Mouse (Mus musculus) brown adipose tissue, adult 24 weeks (tissue): ENCODE data around the gene Mlf2. TPM values are rescaled to one million over a fixed set of nuclear protein-coding genes. Genes with fewer than 3 reads are reported as not detected.
"Not testable (repeated sequence)": the region's sequence is repeated elsewhere in the genome, so short reads cannot be mapped to it uniquely, and the experiment has no call there.

Source experiments
- H3K27ac ChIP-seq: fragments of 200-500 bp; replicated peaks from 2 replicates; pipeline ENCODE4 v1.5.1; 2012; ENCODE audit warnings: low read depth, mild to moderate bottlenecking, low read length
- H3K4me1 ChIP-seq: fragments of 200-500 bp; 2 replicates; pipeline ENCODE4 v1.6.1; 2012; ENCODE audit warnings: low read length, mixed read lengths; ENCODE audit not compliant: control insufficient read depth, insufficient read depth, insufficient read length
- H3K4me3 ChIP-seq: fragments of 200-500 bp; 2 replicates; pipeline ENCODE4 v1.5.1; 2012; ENCODE audit warnings: low read depth, mild to moderate bottlenecking, low read length, moderate library complexity; ENCODE audit not compliant: insufficient read depth
- polyA plus RNA-seq: library from polyadenylated mRNA; stranded (reverse); fragments of >200 nt; gene quantifications from 2 replicates; pipeline ENCODE4 v1.2.4, GENCODE M21; 2012; ENCODE audit not compliant: missing spikeins, insufficient read depth, insufficient read length

Mlf2 gene
- 238 and 301 TPM in 2 replicates for polyA plus RNA-seq

- H3K27ac ChIP-seq = peak within 1 kb of the TSS; percentile 89
- H3K4me3 ChIP-seq = peak within 1 kb of the TSS; percentile 82
- H3K4me1 ChIP-seq = peaks cover 8% of the 10 kb centered on the region; the same call in 1 of the 2 replicates
Measured at GRCm38 (mm10) chr6:124930754-124931524, at the start of gene Mlf2. TSS of gene Mlf2 (plus strand) at chr6:124931386.

GRCm38 (mm10) chr6:124881821-124882220 is 49.4 kb upstream of the Mlf2 start:
- Histone ChIP-seq H3K27ac (no peak overlapping the region), H3K4me1 (no peaks in the 10 kb centered on the region; the same call in 1 of the 2 replicates), H3K4me3 (no peak overlapping the region)

- Histone ChIP-seq H3K4me3 (no peak overlapping the region), H3K4me1 (no peaks in the 10 kb centered on the region; the same call in 1 of the 2 replicates), H3K27ac (no peak overlapping the region)
Measured at GRCm38 (mm10) chr6:124883351-124883750, 47.8 kb upstream of the Mlf2 start.

- no peak overlapping the region for H3K4me3 ChIP-seq
- H3K4me1 ChIP-seq = no peaks in the 10 kb centered on the region; the same call in 1 of the 2 replicates
- H3K27ac ChIP-seq = 0 out of 2 replicates have a peak overlapping the region, but pooled peaks have one; percentile 18
Measured at GRCm38 (mm10) chr6:124884714-124885500, 46.3 kb upstream of the Mlf2 start.

GRCm38 (mm10) chr6:124885956-124886381 is 45.2 kb upstream of the Mlf2 start:
- Histone ChIP-seq H3K27ac (no peak overlapping the region), H3K4me3 (no peak overlapping the region), H3K4me1 (no peaks in the 10 kb centered on the region; the same call in 1 of the 2 replicates)

GRCm38 (mm10) chr6:124887986-124888385 is 43.2 kb upstream of the Mlf2 start, which contains the start of gene Cd4:
TSS of gene Cd4 (minus strand) at chr6:124888221.
- Histone ChIP-seq H3K4me1 (no peaks in the 10 kb centered on the region; the same call in 1 of the 2 replicates), H3K4me3 (no peak within 1 kb of the TSS), H3K27ac (no peak within 1 kb of the TSS)

- no peak overlapping the region for H3K27ac ChIP-seq
- no peaks in the 10 kb centered on the region; the same call in 1 of the 2 replicates for H3K4me1 ChIP-seq
- no peak overlapping the region for H3K4me3 ChIP-seq
Measured at GRCm38 (mm10) chr6:124888555-124889125, 42.5 kb upstream of the Mlf2 start.

GRCm38 (mm10) chr6:124890997-124891396 is 40.2 kb upstream of the Mlf2 start:
- Histone ChIP-seq H3K27ac (no peak overlapping the region), H3K4me1 (no peaks in the 10 kb centered on the region), H3K4me3 (no peak overlapping the region)

GRCm38 (mm10) chr6:124894113-124894512 is 37.1 kb upstream of the Mlf2 start:
- H3K4me1 ChIP-seq, H3K27ac ChIP-seq, H3K4me3 ChIP-seq: not testable (repeated sequence)

GRCm38 (mm10) chr6:124898359-124898758 is 32.8 kb upstream of the Mlf2 start:
- Histone ChIP-seq H3K4me3 (no peak overlapping the region), H3K27ac (no peak overlapping the region), H3K4me1 (no peaks in the 10 kb centered on the region)

- no peak overlapping the region for H3K4me3 ChIP-seq
- no peak overlapping the region for H3K27ac ChIP-seq
- 0 out of 2 replicates have a peak, but pooled peaks cover 3% of the 10 kb centered on the region for H3K4me1 ChIP-seq
Measured at GRCm38 (mm10) chr6:124900056-124900800, 31.0 kb upstream of the Mlf2 start.

- 0 out of 2 replicates have a peak, but pooled peaks cover 3% of the 10 kb centered on the region for H3K4me1 ChIP-seq
- H3K4me3 ChIP-seq = no peak overlapping the region
- H3K27ac ChIP-seq = no peak overlapping the region
Measured at GRCm38 (mm10) chr6:124900801-124901480, 30.2 kb upstream of the Mlf2 start.

GRCm38 (mm10) chr6:124901851-124902250 is 29.3 kb upstream of the Mlf2 start:
- H3K27ac ChIP-seq = no peak overlapping the region
- no peak overlapping the region for H3K4me3 ChIP-seq
- H3K4me1 ChIP-seq = 0 out of 2 replicates have a peak, but pooled peaks cover 3% of the 10 kb centered on the region
